Mouse (Mus musculus) C2C12 (cell line): ENCODE measurements around the gene Actn1.

ENCODE experiments used
- CTCF ChIP-seq: IDR thresholded peaks from one replicate; pipeline ENCODE4 v1.5.1; 2011; ENCODE audit not compliant: control insufficient read depth, insufficient read depth, insufficient read length
- MYOD1 ChIP-seq: IDR thresholded peaks from one replicate; pipeline ENCODE4 v1.6.1; 2011; ENCODE audit warnings: low read depth; ENCODE audit not compliant: control insufficient read depth, insufficient read length
- MYOG ChIP-seq: IDR thresholded peaks from one replicate; pipeline ENCODE4 v1.6.1; 2011; ENCODE audit not compliant: control insufficient read depth, insufficient read length; ENCODE audit errors: extremely low read depth

GRCm38 (mm10) chr12:80153687-80154326 is 106.4 kb downstream of the Actn1 start:
- no peak for TF ChIP-seq MYOD1
- peak; percentile 17 for TF ChIP-seq CTCF
- TF ChIP-seq MYOG = no peak
